Mouse (Mus musculus) kidney, adult 9 months (tissue): ENCODE results near the gene Lix1l.
"Not testable (repeated sequence)": the region's sequence is repeated elsewhere in the genome, so short reads cannot be mapped to it uniquely, and the experiment has no call there.

Source experiments
- DNase-seq: peaks from one replicate; pipeline ENCODE4 v3.0.0; 2022

Gene Lix1l

DNA sequence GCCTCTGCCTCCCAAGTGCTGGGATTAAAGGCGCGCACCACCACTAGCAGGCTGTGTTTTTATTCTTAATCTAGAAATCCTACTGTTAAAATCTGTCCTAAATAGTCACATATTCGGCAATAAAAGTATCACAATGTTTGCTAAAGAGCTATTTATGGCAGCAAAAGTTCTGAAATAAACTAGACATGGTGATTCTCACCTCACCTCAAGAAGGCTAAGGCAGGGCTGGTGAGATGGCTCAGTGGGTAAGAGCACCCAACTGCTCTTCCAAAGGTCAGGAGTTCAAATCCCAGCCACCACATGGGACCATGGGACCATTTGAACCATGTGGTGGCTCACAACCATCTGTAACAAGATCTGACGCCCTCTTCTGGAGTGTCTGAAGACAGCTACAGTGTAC is 10.3 kb upstream of the Lix1l start:
- no peak for DNase-seq

DNA sequence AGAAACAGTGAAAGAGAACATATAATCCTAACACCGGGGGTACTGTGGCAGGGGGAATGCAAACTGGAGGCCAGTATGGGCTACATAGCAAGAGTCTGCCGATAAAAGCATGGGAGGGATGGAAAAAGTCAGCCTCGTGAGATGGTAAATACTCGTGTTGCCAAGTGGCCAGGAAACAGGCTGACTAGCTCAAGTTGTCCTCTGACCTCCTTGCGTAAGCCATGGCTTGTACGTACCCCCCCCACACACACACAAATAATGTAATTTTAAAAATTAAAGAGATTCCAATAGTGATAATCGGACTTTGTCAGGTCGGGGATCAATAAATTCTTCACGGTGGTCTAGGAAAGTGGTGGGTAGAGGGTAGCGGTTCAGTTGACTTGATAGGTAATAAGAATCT is 7.6 kb upstream of the Lix1l start:
- peak; percentile 63 for DNase-seq

DNA sequence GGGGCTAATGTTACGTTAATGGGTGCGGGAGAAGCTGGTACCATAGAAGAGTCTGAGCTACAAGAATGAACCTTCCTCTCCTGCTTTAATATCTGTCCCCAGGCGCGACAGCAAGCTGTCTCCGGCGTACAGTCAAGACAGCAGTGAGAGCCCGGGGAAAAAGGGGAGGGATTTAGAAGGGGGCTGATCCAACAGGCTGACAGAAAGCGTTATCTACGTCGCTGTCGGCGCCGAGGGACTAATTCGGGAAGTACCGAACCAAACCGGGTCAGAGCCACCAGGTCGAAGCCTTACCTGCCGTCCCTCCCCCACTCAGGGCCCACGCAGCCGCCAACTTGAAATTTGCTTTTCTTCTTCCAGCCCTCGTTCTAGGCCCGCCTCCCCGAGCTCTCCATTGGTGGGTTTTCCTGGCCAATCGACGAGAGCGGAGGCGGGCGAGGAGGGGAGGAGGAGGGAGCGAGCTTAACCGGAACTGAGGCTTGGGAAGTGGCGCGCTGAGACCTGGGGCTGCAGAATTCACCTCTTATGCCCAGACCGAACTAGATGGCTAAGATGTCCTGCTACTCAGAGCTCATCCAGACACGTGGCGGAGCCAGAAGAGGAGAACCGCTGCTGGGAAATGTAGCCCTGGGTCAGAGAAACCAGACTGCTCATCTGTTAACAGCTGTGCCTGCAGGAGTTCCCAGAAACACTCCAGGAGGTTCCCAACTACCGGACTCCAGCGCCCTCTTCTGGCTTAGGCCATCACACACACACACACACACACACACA is 7.0 kb upstream of the Lix1l start, which contains the start of gene Polr3gl:
Gene Polr3gl, minus strand, starts transcription at position 392 of the 771 bp plus-strand sequence.
- peak; percentile 96 for DNase-seq

DNA sequence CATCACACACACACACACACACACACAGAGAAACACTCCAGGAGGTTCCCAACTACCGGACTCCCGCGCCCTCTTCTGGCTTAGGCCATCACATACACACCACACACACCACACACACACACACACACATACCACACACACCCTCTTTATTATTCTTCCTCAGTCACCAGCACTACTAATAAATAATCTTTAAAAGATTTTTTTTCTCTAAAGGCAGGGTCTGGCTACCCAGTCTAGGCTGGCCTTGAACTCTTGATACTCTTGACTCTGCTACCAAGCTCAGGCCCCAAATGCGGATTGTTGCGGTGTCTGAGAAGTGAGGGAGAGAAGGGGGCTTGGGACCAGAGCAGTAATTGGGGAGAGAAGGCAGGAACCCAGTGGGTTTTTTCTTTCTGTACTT is 6.1 kb upstream of the Lix1l start:
- DNase-seq, result no peak

DNA sequence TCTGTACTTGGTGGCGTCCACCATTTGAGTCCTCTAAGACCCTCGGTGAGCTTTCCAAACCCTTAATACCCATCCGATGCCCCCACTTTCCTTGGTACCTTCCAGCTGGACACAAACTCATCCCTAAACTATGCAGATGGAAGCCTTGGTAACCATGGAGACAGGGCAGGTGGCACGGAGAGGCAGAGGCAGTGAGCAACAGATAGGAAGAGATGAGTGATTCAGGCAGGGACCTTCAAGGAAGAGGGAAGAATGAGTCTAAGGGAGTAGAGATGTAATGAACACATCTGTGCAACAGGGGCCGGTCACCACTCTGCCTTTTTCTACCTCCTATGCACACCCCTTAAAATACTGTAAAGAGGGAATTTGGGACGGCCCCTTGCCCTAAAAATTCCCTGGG is 5.3 kb upstream of the Lix1l start:
- DNase-seq, result no peak

DNA sequence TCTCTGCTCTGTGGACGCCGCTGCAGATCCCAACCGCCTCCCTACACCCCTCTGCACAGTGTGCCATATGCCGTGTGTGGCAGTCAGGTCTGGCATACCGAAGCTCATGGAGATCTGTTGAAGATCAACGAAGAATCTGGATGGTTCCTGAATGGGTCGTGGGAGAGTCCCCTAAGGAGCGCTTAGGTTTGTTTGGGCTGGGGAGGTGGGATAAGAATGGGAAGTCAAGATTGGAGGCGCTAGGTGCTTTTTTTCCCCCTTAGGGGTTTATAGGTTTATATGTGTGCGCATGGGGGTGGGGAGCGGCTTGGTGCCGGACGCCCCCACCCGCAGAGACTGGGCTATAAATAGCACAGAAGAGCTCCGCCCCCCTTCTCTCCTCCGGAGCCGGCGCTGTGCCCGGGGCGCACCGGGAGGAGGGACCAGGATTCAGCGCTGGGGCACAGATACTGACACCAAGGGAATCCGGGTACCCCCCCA is 4.7 kb upstream of the Lix1l start, which contains the start of gene Ankrd34a:
Gene Ankrd34a, plus strand, starts transcription at position 409 of the 480 bp plus-strand sequence.
- DNase-seq, result no peak

DNA sequence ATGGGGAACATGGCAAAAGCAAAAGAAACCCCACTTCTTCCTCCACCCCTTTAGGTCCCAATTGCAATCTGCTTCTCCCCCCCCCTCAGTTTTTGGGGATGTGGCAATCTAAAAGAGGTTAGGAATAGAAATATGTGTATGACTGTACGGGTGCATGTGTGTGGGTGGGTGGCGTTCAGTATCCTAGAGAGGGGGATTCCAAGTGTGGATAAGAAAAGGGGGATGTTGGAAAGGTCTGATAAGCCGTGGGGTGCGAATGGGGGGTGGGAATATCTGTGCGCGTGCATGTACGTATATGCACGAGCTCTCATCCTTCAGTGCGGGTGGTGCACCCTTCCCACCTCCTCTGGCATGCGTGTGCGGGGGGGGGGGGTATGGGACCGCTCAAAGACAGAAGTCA is 4.1 kb upstream of the Lix1l start:
- DNase-seq, result no peak

DNA sequence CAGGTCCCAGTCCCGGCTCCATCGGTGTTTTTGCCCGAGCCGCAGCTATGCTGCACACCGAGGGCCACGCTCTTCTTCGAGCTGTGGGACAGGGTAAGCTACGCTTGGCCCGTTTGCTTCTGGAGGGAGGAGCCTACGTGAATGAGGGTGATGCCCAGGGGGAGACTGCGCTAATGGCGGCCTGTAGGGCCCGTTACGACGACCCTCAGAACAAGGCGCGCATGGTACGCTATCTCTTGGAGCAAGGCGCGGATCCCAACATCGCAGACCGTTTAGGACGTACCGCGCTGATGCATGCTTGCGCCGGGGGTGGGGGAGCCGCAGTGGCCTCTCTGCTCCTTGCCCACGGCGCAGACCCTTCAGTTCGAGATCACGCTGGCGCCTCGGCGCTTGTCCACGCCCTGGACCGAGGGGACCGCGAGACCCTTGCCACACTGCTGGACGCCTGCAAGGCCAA is 3.5 kb upstream of the Lix1l start:
- no peak for DNase-seq

DNA sequence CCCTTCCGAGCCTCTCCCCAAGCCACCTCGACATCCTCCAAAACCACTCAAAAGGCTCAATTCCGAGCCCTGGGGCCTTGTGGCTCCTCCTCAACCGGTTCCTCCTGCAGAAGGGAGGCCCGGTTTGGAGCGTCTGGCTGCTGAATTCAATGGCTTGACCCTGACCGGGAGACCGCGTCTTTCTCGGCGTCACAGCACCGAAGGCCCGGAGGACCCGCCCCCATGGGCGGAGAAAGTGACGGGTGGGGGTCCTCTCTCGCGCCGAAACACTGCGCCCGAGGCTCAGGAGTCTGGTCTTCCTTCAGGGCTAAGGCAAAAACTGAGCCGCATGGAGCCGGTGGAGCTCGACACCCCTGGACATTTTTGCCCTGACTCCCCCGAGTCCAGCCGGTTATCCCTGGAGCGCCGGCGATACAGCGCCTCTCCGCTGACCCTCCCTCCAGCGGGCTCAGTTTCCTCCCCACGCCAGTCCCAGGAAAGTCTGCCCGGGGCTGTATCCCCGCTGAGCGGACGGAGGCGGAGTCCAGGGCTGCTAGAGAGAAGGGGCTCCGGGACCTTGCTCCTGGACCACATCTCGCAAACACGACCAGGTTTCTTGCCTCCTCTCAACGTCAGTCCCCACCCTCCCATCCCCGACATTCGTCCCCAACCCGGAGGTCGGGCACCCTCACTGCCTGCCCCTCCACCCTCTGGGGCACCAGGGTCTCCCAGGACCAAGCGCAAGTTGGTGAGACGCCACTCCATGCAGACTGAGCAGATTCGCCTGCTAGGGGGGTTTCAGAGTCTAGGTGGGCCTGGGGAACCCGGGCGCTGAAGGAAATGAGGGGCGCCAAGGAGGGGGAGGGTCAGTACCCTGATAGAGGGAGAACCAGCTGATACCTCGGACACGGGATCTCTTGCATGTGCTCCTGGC is 2.5 kb upstream of the Lix1l start:
- DNase-seq, result peak; percentile 54

DNA sequence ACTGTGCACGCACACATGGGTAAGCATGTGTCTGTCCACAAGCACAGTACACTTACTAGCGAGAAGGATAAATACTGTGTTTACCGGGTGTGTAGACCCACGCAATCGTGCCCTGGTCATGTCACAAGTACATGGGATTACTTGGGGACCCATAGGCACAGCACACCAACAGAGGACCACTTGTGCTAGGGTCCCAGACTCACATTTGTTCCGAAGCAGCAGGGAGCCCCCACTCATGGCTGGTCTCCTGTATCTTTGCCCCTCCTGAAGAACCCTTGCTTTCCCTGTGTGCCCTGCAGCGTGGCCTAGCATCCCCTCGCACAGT is 1.9 kb upstream of the Lix1l start:
- DNase-seq, result no peak

DNA sequence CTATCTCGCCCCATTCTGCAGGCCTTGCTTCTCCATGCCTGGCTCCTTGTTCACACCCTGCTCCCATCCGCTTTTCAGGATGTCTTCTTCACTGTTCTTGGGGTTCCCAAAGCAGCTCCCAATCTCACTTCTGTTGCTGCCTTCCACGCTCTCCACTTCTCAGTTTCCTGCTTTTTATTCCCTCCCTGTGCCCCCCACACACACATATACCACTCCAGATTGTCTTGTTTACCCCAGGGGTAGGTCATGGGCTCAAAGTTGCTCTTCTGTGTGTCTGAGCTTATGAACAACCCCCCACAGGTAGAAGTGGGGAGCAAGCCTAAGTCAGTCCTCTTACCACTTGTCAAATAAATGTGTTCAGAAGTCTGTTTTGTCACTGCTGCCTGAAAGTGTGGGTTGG is 1.5 kb upstream of the Lix1l start:
- no peak for DNase-seq

DNA sequence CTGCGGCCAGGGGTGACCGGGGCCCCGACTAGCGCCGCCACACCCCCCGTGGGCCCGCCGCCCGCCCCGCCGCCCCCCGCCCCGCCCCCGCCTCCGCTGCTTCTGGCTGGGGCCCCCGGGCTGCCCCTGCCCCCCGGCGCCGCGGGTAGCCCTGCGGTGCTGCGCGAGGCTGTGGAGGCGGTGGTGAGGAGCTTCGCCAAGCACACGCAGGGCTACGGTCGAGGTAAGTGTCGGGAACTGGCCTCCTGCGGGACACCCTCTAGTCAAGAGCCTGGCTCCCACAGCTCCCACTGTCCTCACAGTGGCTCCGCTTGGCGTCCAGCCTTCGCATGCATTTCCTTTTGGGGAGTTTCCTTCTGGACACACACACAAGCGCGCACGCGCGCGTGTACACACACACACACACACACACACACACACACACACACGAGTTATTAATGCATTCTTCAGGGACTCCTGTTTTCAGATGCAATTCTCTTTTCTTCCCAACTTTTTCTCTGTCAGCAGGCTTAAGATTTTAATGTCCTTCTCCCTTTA is 370 bp downstream of the Lix1l start:
- DNase-seq, result peak; percentile 66

DNA sequence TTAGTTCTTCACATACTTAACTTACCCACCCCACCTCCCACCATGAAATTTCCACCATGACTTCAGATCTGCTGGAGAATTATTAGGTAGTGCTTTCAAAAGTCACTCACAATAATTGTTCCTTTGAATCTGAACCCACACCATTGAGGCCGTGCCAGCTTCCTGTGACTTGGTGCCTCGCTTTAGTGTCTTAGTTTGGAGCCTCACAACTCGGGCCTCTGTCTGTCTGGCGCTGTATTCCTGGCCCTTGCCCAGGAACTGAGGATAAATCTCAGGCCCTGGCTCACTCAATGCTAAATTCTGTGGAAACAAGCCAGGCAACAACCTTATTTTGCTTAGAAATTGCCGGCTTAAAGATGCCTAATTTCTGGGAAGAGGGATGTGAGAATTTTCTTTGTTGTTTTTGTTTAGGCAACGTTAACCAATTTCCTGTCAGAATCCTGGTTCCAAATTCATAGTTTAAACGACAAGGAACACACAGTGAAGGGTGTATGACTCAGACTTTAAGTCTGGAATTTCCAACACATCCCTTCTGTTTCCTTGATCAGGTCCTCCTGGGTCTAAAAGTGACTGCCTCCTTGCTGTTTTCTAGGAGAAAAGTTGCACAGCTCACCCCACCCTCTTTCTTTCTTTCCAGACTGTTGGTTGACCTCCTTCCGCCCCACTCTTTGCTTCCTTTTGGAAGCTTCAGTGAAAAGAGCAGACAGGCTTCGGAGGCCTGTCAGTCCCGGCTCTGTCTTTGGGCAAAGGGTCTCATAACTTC is 1.2 kb downstream of the Lix1l start:
- DNase-seq, result no peak

DNA sequence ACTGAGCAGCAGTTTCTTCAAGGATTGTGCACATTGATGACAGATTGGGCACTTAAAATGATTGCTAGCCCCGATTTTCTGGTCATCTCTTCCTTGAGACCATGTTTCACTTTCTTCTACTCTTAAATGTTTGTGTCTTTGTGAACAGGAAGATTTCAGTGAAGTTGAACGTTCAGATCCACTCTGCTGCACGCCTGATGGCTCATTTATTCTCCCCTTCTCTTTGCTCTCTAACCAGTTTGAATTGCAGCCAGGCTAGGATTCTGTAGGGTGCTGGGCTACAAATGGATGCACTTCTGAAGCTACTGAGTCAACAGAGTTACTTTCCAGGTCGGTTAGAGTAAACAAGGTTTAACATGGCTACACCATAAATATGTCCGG is 1.7 kb downstream of the Lix1l start:
- DNase-seq, result no peak

DNA sequence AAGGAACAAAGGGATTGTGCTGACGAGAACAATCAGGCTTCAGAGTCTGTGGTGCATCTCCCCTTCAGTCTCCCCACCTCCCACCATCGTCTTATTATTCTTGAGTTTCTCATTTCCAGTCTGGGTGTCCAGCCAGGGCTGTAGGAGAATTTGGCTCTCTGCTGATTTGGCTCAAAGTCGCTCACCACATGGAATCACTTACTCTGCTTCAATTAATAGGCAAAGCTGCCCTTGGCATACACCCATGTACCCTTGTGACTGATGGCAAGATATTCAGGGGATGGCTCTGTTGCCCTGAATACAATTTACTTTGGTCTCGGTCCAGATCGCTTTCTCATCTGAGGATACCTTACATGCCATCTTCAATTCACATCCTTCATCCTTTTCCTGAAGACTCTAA is 2.4 kb downstream of the Lix1l start:
- no peak for DNase-seq

DNA sequence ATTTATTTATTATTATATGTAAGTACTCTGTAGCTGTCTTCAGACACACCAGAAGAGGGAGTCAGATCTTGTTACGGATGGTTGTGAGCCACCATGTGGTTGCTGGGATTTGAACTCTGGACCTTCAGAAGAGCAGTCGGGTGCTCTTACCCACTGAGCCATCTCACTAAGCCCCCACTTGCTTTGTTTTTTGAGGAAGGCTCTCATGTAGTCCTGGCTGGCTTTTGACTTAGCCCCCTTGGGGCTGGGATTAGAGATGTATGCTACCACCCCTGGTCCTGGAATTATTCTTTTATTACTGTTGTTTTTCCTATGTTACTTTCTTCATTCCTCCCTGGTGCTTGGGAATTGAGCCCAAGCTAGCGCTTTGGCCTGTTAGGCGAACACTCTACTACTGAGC is 5.1 kb downstream of the Lix1l start:
- DNase-seq, result not testable (repeated sequence)

DNA sequence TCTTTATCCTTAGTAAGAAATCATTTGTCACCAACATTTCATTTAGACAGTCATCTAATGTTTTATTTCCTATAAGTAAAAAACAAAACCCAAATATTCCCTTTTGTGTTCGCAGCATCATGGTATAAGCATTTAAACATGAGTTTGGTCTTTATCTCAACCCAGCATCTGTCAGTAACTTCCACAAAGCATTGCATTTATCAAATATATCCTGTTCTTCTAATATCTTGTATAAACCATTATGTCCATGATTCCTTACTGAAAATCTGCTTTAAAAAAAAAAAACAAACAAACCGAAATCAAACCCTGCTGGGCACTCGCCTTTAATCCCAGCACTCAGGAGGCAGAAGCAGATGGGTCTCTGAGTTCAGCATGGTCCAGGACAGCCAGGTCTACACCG is 5.7 kb downstream of the Lix1l start:
- DNase-seq, result no peak

DNA sequence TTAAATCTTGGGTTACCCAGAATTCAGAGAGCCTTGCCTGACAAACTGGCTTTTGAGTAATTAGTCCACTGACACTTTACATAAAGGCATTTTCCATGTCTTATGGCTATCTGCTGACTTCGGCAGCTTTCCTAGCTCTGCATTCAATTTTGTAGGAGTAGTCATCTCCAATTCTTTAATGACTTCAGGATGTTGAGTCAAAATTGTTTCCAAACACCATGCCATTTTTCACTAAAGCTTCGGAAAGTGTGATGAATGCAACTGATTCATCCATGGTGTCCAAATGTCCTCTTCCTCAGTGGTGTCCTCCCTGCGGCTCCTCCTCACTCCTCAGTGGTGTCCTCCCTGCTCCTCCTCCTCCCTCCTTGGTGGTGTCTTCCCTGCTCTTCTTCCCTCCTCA is 17.0 kb downstream of the Lix1l start:
- no peak for DNase-seq

DNA sequence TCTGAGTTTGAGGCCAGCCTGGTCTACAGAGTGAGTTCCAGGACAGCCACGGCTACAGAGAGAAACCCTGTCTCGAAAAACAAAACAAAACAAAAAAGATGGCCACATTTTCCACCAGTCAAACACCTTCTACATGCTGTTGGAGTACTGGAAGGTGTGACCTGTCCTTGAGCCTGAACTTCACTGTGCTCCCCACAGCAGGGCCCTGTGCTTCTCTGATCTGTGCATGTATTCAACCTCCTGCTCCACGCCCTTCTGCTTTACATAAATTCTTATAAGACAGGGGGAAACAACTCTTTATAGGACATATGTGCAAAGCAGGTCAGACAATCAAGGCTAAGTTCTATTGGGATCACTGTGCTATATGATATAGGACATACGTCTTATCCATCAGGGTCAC is 22.3 kb downstream of the Lix1l start:
- no peak for DNase-seq

DNA sequence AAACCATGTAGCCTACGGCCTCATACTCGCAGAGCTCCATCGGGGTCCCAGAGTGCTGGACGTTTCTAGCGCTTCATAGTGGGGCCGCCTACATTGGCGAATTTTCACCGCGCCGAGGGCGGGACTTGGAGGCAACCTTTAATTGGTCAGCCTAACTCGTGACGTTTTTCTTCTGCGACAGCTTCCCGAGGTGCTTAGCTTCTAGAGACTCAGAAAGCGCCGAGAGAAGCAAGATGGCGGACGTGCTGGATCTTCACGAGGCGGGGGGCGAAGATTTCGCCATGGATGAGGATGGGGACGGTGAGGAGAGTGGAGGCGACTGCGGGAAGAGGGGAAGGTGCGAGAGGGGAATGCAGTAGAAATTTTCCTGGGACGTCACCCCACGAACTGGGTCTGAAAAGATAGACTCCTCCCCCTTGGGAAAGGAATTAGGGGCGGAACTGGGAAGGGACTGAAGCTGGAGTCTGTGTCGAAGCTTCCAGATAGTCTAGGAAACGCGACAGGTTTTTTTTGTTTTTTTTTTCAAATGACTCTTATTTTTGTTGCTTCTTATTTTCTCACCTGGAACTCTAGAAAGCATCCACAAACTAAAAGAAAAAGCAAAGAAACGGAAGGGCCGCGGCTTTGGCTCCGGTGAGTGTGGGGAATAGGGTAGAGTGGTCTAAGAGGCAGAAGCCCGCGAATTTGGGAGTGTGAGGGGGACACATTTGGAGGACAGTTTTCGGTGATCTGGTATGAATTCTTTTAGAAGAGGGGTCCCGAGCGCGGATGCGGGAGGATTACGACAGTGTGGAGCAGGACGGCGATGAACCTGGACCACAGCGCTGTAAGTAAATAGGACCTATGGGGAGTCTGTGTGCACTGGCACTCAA is 29.0 kb downstream of the Lix1l start, which contains the start of gene Rbm8a:
Gene Rbm8a, plus strand, starts transcription at position 205 of the 872 bp plus-strand sequence.
- peak; percentile 98 for DNase-seq

DNA sequence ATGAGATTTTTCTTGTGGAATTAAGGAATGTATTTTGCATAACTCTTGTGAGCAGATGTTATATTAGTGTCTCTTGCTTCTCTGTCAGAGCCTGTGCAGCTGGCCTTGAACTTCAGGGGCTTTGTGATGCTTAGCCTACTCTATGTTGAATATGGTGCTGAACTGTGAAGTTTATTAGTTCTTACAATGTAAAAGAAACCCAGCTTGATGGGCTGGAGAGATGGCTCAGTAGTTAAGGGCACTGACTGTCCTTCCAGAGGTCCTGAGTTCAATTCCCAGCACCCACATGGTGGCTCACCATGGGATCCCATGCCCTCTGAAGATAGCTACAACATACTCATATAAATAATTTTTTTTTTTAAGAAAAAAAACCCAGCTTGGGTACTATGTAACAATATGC is 31.1 kb downstream of the Lix1l start:
- DNase-seq, result no peak

DNA sequence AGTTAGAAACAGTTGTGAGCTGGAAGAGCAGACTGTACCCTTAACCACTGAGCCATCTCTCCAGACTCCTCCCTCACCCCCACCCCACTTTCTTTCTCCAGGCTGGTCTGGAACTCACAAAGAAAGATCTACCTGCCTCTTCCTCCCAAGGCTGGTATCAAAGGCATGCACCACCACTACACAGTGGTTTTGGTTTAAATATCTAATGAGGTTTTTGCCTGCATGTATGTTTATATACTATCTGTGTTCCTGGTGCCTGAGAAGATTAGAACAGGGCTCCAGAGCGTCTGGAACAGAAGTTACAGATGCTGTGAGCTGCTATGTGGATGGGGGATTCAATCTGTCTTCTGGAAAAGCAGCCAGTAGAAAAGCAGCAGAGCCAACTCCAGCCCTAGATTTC is 33.1 kb downstream of the Lix1l start:
- DNase-seq, result no peak
